Mouse (Mus musculus) lung, postnatal 25 days (tissue): ENCODE data around the gene Vcl.

Experiments
- DNase-seq: peaks from one replicate; pipeline ENCODE4 v3.0.0; 2022; ENCODE audit warnings: low spot score

Gene Vcl

DNA sequence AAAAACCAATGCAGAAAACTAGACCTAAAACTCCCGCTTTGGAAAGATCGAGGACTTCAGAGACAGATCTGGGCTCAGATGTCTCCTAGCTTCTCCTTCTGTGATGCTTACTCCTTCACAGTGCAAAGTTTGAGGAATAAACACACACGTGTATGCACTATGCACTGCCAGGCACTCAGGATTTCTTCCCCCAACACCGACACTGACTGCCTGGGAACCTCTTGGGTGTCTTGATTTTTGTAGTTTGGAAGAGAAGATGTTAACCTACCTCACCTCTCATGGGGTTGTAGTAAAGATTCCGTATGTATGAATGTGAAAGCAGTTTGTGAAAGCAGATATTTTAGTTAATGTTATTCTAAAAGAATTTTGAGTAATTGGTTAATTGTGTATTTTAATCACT is 88.7 kb downstream of the Vcl start:
- DNase-seq: no peak

DNA sequence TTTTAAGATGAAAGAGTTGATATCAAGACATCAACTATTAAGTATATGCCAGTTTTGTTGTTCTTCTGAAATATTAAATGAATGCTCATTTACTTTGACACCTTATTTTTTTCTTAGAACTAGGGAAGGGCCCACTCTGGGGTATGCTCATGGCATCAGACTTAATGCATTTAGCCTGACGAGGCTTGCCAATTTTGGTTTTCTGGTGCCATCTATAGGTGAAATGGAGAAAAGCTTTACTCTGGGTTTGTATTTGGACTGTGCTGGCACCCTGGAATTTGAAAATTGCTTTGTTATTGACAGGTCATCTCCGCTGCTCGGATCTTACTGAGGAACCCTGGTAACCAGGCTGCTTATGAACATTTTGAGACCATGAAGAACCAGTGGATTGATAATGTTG is 89.8 kb downstream of the Vcl start:
- peak; percentile 38 for DNase-seq

DNA sequence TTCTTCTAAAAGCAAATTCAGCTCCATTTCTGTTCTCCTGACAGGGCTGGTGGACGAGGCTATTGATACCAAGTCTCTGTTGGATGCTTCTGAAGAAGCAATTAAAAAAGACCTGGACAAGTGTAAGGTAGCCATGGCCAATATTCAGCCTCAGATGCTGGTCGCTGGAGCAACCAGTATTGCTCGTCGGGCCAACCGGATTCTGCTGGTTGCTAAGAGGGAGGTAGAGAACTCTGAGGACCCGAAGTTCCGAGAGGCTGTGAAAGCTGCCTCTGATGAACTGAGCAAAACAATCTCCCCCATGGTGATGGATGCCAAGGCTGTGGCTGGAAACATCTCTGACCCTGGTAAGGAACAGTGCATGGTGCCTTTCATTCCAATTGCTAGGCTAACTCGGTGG is 91.2 kb downstream of the Vcl start:
- DNase-seq: no peak

DNA sequence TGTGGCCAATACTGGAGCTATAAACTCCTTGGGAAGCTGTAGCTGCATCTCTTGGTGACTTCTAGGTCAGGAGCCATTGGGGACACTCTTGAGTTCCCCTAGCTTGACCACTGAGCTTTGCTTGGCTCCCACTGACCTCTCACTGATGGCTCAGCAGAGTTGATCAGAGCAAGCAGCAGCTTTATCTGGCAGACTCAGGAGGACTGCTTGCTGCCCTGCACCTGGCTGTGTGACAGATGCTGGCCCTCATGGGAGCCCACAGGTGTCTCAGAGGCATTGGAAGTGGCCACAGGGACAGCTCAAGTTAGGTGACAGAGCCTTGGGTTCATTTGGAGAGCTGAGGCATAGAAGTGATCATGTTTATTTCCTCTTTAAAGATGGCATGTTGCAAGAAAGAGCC is 98.3 kb downstream of the Vcl start:
- DNase-seq: no peak

DNA sequence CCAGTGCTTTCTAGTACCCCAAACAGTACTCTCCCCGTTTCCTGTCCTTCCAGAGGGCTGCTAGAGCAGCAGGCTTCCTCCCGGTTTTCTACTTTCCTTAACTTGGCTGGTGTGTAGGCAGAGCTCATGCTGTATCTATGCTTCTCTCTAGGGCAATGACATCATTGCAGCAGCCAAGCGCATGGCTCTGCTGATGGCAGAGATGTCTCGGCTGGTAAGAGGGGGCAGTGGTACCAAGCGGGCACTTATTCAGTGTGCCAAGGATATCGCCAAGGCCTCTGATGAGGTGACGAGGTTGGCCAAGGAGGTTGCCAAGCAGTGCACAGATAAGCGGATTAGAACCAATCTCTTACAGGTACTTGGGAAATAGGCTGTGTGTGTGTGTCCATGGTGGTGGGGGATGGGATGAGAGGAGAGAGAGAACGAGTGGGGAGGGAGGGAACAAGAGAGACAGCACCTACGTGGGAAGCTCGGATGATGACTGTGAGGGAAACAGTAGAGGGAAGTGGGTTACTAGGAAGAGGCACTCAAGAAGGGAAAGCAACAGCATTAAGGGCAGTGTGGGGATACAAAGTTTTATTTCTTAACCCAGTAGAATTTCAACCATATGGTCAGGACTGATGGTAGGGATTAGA is 99.9 kb downstream of the Vcl start:
- no peak for DNase-seq

DNA sequence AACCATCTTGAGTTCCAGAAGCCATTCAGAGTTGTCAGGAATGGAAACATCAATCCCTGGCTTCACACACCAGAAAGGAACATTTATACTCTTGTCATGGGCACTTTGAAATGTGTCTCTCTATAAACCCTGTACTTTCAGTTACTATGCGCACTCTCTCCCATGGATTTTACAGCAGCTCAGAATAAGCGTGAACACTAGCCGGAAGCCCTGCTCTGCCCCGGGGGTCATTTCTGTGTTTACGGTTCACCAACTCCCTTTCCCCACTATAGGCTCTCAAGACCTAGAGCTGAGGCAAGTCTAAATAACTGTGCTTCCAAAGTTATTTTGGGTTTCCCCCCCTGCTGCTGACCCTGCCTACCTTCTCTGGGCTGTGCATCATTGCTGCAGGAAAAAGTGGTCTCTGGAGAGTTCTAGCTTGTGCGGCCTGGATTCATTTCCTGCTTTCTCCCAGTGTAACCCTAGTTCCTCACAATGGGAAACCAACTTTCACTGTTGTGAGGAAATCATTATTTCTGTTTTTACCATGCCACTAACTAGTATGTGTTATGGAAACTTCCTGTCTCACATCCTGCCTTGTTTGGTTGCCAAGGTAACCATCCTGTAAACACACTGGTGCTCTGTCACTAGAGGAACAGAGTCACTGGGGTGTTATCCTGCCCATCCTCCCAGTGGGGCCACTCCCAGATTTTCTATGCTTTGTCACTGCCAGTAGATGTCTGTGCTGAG is 102.7 kb downstream of the Vcl start:
- peak; percentile 89 for DNase-seq

DNA sequence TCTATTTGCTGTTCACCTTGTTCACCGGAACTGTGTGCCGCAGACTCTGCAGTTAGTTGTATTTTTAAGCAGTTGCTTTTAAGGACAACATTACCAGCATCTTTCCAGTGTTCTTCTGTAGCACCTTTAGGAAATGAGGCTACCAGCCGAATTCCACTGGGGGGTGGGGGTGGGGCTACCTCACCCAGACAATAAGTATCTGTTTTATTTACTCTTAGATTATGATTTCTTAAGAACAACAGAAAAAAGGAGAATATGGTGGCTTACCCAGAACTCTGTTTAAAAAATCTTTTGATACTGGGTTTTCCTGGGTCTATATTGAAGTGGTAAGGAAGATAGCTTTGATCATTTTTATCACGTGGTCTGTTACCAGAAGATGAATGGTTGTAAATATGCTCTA is 105.1 kb downstream of the Vcl start:
- DNase-seq: no peak

DNA sequence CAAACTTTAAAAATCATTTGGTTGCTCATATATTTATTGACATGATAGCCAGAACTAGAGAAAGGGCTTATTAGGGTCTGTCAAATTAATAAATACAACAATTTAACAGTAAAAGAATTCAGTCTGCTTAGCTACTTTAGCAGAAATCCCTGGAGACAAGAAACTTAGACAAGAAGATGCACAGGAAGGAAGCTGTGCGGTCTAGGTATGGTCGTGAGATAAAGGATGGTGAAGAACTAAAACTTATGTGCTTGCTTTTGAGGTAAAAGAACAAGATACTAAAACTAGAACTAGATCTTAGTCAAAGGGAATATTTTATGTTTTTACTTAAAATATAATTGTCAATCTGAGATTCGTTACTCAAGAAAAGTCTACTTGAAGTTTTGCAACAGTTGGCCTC is 105.6 kb downstream of the Vcl start:
- DNase-seq: no peak

DNA sequence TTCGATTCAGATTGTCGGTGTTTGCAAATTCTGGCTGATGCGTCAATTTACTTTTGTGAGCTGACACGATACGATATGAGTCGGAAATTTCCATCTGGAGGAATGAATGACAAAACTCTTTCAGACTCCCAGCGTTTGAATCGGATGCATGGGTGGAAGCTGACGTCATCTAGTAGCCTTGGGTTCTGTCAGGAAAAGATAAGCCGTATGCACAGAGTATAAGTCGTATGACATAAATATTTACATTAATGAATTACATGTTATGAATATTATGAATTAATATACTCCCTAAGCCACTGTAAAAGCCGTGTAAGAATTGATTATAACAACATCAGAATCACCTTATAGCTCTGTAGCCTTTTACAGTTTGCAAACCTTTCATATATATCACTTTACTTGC is 109.9 kb downstream of the Vcl start:
- DNase-seq: no peak

DNA sequence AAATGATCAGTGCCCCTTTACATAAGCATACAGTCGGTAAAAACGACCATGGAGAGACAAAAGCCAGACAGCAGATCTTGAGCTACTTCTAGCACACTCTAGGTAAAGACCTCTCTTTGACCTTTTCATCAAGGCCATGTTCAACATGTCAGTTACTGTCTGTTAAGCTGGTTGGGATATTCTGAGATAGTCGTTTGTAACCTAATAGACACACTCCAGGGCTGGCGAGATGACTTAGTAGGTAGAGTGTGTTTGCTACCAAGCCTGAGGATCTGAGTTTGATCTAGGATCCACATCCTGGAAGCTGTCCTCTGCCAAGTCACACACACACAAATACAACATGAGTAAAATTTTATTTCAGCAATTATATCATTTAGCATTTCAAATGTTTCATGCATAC is 110.4 kb downstream of the Vcl start:
- no peak for DNase-seq

DNA sequence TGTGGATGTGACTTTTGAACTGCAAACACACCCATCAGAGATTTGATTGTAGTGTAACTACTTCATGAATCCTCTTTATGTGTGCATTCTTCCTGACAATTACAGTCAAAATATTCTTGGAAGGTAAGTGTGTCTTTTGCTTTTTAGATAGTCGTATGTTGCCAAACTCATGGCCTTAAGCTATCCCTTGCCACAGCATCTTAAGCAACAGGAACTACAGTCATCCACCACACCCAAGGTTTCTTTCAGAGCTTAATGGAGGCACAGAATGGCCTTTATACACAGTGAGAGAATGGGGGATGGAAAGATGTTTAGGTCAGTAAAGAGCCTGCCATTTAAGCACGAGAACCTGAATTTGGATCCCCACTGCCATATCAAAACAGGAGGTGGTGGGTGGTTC is 118.6 kb downstream of the Vcl start:
- DNase-seq: peak; percentile 35

DNA sequence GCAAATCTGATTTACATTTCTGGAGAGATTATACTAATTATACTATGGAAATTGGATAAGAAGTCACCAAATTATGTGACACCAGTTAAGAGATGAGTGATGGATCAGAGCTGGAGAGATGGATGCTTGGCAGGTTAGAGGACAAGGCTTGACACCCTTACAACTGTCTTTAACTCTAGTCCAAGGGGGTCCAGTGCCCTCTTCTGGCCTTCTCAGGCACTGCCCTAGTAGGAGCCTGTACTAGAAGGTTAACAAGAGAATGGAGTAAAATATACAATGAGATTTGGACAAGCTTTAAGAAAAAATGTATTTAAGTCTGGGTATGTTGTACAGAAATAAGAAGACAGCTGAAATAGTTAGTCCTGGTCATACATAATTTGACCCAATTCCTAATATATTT is 119.7 kb downstream of the Vcl start:
- DNase-seq: peak; percentile 66

DNA sequence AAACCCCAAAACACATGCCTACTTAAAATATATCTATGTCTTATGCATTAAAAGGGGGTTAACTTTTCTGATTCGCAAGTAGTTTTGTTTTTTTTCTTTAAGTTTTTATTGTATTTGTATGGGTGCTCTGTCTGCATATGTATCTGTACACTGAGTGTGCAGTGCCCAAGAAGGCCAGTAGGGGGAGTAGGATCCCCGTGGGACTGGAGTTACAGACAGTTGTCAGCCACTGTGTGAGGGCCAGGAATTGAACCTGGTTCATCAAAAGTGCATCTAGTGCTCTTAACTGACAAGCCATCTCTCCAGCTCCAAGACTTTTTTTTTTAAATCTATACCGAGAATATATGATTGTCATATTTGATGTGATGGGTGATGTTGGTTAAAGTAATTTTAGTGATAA is 121.5 kb downstream of the Vcl start:
- no peak for DNase-seq

DNA sequence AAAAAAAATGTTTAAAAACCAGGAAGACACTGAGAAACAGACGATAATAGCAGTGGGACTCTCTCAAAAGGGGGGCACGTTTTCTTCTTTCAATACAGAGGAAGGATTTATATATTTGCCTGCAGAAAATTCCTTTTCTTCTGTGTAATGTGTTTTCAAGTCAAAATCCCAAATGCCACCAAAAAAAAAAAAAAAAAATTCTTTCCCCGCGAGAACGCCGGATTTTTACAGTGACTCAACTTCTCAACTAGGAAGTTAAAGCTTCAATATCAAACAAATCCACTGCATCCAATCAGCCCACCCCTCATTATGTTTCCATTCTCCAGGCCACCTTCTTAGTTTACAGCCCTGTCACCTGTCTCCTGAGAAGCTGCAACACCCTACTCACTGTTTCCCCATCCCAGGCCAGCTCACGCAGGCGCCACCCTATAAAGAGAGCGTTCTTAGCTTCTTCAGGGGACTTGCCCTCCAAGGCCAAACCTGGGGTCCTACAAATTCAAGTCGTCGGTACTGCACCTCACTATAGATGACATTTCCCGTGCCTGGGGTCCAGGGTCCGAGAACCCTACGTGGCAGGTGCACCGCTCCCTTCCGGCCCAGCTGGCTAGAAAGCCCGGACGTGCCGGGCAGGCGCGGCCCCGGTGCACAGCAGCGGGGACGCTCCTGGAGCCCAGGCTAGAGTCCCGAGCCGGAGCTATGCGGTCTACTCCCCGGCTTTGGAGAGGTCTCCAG is 122.3 kb downstream of the Vcl start:
- peak; percentile 31 for DNase-seq

DNA sequence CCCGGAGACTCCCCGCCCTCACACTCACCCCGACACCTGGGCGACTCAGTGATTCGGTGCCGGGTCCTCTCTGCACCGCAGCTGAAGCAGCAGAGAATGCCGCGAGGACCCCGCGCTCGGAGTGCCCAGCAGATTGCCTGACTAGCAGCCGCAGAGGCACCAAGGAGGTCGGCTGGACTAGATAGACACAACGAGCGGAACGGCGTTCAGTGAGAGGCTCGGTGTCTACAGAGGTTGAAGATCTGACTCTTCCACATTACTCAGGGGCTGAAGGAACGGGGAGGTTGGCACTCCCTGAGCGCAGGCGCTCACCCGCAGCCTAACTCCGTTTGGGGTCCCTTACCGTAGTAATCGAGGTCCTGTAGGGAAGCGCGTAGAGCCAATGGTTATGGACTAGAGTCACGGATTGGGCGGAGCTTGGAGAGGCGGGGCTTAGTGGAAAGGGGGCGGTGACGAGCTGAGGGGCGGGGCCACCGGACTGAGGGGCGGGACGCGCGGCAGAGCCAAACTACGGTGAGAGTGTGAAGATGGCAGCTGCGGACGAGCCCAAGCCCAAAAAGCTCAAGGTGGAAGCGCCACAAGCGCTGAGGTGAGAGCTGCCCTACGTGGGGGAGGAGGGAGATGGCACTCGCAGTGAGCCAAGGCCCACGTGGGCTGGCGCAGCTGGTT is 123.0 kb downstream of the Vcl start, which contains the start of the genes Ap3m1 and Adk:
TSS of gene Ap3m1 (minus strand) at position 397 of the 669 bp plus-strand sequence.
TSS of gene Adk (plus strand) at position 463 of the 669 bp plus-strand sequence.
- peak; percentile 93 for DNase-seq

DNA sequence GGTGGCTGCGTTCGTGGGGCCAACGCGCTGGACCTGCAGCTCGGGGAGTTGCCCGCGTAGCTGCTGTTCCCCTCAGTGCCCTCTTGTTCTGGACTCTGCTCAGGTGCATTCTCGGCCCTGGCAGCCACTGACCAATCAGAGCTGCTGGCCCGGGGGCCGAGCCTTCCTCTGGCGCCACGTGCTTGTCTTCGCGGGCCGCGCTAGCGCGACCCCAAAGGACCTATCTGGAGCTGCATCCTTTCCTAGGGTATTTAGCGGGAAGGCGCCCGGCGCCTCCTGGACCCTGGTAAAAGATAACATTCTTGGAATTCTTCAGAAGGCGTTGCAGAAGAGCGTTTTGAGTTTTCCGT is 123.6 kb downstream of the Vcl start:
- DNase-seq: peak; percentile 68

DNA sequence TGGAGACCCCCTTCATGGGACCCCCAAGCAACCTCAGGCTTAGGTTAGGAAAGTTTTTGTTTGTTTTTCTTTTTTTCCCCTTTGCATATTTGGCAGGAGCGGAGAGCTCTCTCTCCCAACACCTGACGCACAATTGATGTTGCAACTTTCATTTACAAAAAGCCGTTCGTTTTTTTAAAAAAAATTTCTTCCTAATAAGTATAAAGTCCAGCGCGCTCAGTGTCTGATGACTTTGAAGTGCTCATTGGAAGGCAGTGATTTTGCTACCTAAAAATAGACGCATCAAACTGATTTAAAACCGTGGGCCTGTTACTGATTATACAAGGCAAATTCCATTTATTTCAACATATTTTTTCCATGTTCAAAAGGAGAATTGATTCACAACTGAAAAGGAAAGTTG is 124.0 kb downstream of the Vcl start:
- peak; percentile 39 for DNase-seq

DNA sequence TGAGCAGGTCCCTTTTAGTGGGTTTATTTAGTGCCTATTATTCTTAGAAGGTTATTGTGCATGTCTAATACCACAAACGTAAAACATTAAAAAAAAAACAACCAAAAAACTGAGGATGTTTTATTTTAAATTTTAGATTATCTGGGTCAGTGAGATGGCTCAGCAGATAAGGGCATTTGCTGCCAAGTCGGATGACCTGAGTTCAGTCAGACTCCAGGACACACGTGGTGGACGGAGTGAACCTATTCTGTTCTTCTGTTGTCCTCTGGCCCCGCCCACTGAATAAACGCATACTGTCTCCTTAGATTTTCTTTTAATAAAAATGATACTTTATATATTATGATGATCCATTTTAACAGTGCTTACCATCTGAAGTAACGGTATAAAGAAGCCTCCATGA is 124.4 kb downstream of the Vcl start:
- no peak for DNase-seq

DNA sequence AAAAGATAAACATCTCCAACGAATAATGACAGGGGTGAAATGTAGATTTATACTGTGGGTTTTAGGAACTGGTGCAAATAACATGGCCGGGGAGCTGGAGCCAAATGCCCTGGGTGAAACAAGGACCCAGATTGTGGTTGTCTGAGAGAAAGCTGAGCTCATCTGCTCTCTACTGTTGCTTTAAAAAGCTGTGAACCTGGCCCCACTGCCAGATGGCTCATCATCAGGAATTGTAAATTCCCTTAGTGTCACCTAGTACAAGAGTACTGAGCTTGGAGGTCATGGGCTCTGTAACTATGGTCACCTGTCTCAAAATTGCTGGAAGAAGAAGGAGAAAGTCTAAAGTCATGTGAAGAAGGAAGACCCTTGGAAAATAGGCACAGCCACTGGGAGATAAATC is 129.8 kb downstream of the Vcl start:
- DNase-seq: no peak

DNA sequence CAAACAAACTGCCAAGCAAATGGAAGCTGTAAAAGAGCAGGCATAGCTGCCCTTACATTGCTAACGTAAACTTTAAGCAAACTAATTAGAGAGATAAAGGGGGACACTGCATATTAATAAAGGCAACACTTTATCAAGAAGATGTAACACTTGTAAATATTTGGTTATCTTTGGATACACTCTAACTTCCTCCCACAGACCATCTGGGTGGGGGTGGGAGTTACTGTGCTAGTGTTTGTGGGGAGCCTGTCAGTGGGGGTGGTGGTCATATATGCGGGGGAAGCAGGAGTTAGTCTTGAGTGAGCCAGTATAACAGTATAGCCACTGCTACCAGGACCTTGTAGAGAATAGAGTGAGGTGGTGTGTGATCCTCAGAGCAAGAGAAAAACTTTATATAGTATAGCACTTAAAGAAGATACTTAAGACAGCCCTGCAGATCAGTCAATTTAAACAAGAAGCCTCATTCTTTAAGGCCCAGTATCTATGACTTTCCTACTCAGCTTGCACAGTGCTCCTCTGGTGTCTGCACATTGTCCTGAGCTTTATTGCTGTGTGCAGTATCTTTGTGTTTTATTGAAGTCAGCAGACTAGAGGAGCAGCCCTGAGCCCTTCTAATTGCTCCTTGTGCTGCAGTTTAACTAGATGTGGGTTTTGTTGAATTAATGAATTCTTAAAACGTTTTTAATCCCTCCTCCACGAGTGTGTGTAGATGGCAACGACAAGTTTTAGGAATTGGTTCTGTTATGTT is 133.7 kb downstream of the Vcl start:
- no peak for DNase-seq

DNA sequence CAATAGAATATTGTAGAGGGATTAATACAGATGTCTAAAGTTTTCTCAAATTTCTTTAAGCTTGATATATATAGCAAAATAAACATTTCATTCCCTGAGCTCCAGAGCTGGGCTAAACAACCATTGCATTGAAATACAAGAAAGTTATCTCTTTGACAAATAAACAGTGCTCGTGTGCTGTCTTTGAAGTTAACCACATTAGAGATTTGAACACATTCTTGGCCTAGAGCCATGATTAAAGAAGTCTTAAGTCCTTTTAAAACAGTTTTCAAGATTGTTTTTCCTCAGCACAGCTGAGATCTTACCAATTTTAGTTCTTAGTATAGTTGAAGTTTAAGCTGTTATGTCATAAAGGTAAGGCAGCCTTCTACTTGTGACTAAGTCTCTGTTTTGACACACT is 135.1 kb downstream of the Vcl start:
- DNase-seq: peak; percentile 63
